Mouse (Mus musculus) MEL (cell line): ENCODE data around the gene Hnrnpl.
A peak's percentile ranks its signal among the peaks of the same experiment; 100 is the strongest.

Source experiments
- CTCF ChIP-seq, 3 experiments: IDR thresholded peaks in 2 of 3; conservative IDR thresholded peaks in 1 of 3; 2 replicates each; pipeline ENCODE4 v1.5.1; 2011 to 2012; ENCODE audit warnings: low read length in 3 of 3, low read depth in 2 of 3, mild to moderate bottlenecking in 2 of 3, improper control_type of control experiment in 1 of 3, inconsistent platforms in 1 of 3, mixed read lengths in 1 of 3, moderate library complexity in 1 of 3; ENCODE audit not compliant: control insufficient read depth in 1 of 3, insufficient read depth in 1 of 3, poor library complexity in 1 of 3, severe bottlenecking in 1 of 3
- E2F4 ChIP-seq: IDR thresholded peaks from 2 replicates; pipeline ENCODE4 v1.6.1; 2011; ENCODE audit warnings: low read depth, low read length, improper control_type of control experiment, borderline replicate concordance
- EP300 ChIP-seq, 2 experiments: IDR thresholded peaks; 2 replicates each; pipeline ENCODE4 v1.6.1; 2011; ENCODE audit warnings: improper control_type of control experiment in 2 of 2, low read length in 2 of 2, low read depth in 1 of 2, mild to moderate bottlenecking in 1 of 2
- HCFC1 ChIP-seq: IDR thresholded peaks from 2 replicates; pipeline ENCODE4 v1.6.1; 2012; ENCODE audit warnings: low read depth, mild to moderate bottlenecking, inconsistent platforms, low read length, improper control_type of control experiment, moderate library complexity
- MAX ChIP-seq: IDR thresholded peaks from 2 replicates; pipeline ENCODE4 v1.6.1; 2011; ENCODE audit warnings: low read length, improper control_type of control experiment
- POLR2A ChIP-seq, 2 experiments: IDR thresholded peaks; 2 replicates each; pipeline ENCODE4 v1.6.1; 2011 to 2012; ENCODE audit warnings: low read length in 2 of 2, mild to moderate bottlenecking in 2 of 2, control low read depth in 1 of 2, improper control_type of control experiment in 1 of 2, low read depth in 1 of 2, moderate library complexity in 1 of 2; ENCODE audit not compliant: control insufficient read depth in 1 of 2, insufficient read depth in 1 of 2, poor library complexity in 1 of 2
- RAD21 ChIP-seq: IDR thresholded peaks from 2 replicates; pipeline ENCODE4 v1.6.1; 2011; ENCODE audit warnings: mild to moderate bottlenecking, low read depth, low read length, improper control_type of control experiment
- TAL1 ChIP-seq: IDR thresholded peaks from 2 replicates; pipeline ENCODE4 v1.6.1; 2012; ENCODE audit warnings: mild to moderate bottlenecking, inconsistent platforms, low read length, moderate library complexity, mixed read lengths
- TCF12 ChIP-seq: IDR thresholded peaks from 2 replicates; pipeline ENCODE4 v1.6.1; 2014; ENCODE audit warnings: low read depth, mild to moderate bottlenecking, inconsistent platforms, low read length, improper control_type of control experiment, moderate library complexity
- UBTF ChIP-seq: IDR thresholded peaks from 2 replicates; pipeline ENCODE4 v1.6.1; 2012; ENCODE audit warnings: low read depth, mild to moderate bottlenecking, inconsistent platforms, low read length, improper control_type of control experiment, moderate library complexity, borderline replicate concordance; ENCODE audit not compliant: insufficient read depth
- USF1 ChIP-seq: IDR thresholded peaks from 2 replicates; pipeline ENCODE4 v1.6.1; 2014; ENCODE audit warnings: low read depth, mild to moderate bottlenecking, inconsistent platforms, low read length, improper control_type of control experiment, moderate library complexity
- ZC3H11A ChIP-seq: IDR thresholded peaks from 2 replicates; pipeline ENCODE4 v1.6.1; 2012; ENCODE audit warnings: low read depth, mild to moderate bottlenecking, inconsistent platforms, low read length, improper control_type of control experiment

DNA sequence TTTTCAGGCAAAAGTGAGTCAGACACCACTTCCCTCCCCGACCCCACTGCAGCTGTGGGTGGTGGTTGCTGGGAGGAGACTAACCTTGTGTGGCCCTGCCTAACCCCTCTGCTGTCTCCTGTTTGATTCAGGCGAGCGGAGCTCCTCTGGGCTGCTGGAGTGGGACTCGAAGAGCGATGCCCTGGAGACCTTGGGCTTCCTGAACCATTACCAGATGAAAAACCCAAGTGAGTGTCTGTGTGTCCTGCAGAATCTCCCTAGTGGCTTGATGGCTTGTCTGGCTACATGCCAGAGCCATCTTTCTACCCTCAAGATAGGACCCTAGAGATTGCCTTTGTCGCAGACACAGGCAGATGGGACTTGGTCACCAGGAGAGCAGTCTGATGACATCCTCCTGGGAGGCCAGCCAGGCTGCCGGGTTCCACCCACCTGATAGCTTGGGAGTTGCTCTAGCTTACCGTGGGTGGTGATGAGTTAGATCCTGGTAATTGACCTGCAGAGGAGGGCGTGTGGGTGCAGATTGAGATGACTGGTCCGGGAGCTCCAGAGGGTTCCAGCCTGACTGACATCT, 13.0 kb downstream of the Hnrnpl start:
- TF ChIP-seq POLR2A (IDR thresholded peaks at IDR 0.05; ENCODE audit: control insufficient read depth in 1 of 2, insufficient read depth in 1 of 2, low read depth in 1 of 2, low read length in 2 of 2, poor library complexity in 1 of 2) (peak in 1 of 2 experiments; percentile 10; a peak in 1 of 4 replicates), E2F4 (no peak), RAD21 (no peak), UBTF (no peak), CTCF (IDR thresholded peaks at IDR 0.05 in 2 of 3, conservative IDR thresholded peaks at IDR 0.05 in 1 of 3; ENCODE audit: control insufficient read depth in 1 of 3, insufficient read depth in 1 of 3, low read depth in 2 of 3, low read length in 3 of 3, poor library complexity in 1 of 3, severe bottlenecking in 1 of 3) (no peak), TAL1 (no peak), MAX (no peak), ZC3H11A (no peak), TCF12 (no peak; the same call in 1 of the 2 replicates), EP300 (IDR thresholded peaks at IDR 0.05; ENCODE audit: low read depth in 1 of 2, low read length in 2 of 2) (peak in 1 of 2 experiments; percentile 24; a peak in 1 of 4 replicates), USF1 (no peak), HCFC1 (no peak)
